Mouse (Mus musculus) regulatory T cell (primary cell): ENCODE data around the gene Fbxw7.

ENCODE experiments used
- in situ Hi-C: fragments of 300-600 bp; cut with MboI, MseI; formaldehyde crosslinking; loops from one replicate; pipeline ENCODE4 v1.15.1; 2025; ENCODE audit warnings: high pct_unique_total_duplicates

The Fbxw7 gene

DNA sequence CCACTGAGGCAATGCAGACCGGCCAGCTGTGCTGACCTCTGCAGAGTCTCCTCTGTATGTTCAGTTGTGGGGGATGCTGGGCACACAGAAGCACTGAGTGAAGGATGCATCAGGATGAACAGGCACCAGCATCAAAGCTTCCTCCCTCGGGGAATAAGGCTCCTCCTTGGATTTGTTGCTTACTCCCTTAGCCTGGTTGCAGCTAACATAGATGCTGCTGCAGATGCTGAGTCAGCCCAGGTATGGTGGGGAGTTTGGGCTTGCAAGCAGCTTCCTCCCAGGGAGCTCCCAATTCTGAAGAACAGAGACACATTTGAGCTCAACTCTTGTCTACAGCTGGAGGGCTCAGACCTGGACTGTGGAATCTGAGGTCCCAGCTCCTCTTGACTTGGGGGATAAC, 209.2 kb downstream of the Fbxw7 start:
- in situ Hi-C loops, result no loop called here

DNA sequence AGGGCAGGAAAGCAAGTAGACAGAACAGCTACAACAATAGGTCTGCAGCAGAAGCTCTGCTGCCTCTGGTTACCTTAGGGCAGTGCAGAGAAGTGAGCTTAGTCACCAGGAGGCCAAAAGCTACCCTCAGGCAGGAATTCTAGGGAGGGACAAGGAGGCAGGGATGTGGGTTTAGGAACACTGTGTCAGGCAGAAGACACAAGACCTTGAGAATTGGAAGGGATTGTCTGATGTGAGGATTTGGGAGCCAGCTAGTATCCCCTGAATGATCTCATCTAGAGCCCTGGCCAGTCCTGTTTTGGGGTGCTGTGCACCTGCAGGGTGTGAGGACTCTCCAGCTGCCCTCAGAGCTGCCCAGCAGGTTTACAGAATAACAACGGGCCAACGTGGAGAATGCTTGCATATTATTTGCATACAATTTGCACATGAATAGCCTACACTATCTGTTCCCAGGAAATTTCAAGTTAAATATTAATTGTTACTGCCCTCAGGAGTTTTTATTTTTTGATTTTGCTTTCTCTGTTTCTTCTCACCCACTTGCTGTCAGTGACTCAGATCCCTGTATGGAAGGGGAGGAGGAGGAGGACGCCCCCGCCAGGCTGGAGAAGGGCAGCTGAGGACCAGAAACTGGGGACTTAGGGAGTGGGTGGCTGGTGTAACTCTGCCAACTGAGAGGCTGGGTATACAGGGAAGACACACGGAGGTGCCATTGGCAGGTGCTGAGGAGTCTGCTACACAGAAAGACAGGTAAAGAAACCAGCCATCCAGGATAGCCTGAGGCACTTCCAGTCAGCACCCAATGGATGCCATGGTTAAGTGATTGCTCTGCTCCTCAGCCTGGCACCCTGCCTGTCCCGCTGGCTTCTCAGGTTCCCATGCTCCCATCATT, 210.0 kb downstream of the Fbxw7 start:
- in situ Hi-C loops, result no loop called here
